In the genomic region with DNA sequence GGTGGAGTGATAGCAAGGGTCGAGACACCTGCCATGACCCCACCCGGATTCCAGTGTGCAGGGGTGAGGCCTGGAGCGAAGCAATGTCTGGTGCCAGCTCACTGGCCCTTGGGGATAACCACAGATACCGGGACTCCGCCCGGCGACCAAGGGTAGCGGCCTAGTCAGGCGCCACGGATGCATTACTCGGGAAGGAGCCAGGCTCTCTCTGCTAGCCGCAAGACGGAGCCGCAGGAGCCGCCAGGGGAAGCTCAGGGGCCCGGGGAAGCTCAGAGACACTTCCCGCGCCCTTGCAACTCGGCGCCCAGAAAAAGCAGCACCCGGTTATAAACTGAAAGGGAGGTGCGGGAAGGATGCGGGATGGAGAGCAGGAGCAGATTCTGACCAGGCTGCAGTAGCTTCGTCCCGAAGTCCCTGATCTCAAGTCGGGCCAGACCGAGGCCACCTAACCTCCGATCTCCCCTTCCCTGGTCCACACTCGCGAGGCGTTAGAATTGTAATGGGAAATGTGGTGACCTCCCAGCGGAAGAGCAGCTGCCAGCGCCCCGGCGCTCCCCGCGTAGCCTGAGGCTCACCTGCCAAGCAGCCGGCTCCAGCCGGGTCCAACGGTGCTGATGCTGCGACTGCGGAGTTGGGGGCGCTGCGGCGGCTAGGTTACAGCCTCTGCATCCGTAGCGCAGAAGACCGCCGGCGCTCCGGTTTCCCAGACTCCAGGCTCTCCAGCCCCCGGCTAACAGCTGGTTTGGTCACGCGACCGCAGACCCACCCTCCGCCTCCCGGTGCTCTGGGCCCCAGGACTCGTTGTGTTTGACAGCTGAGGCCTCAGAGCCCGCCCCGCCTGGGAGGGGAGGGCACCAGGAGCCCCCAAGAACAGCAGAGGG, we compare ENCODE assay signal across 8 mouse cellular contexts. TPM values are rescaled to one million over a fixed set of nuclear protein-coding genes. Genes with fewer than 3 reads are reported as not detected.
DNase-seq lines count a peak whose midpoint lies in the region; ATAC-seq and TF ChIP-seq lines count a peak whose summit lies in the region.

A gene (minus strand): TSS at position 825 of the 881 bp plus-strand sequence.

- peaks cover 65% of the 10 kb centered on the region for H3K4me1 ChIP-seq in hindbrain, embryonic 12.5 days
- no peaks in the 10 kb centered on the region for H3K4me1 ChIP-seq in lung, postnatal 0 days (ENCODE audit: insufficient read depth, low read depth, low read length)

- H3K27me3 ChIP-seq in hindbrain, embryonic 12.5 days, result no peaks in the 10 kb centered on the region
- no peaks in the 10 kb centered on the region for H3K27me3 ChIP-seq in lung, postnatal 0 days (replicated peaks; ENCODE audit: insufficient read depth, low read length)

- peak; percentile 88 for ATAC-seq in hindbrain, embryonic 12.5 days (ENCODE audit: low FRiP score)
- ATAC-seq in lung, postnatal 0 days, result peak; percentile 59

- DNase-seq in adrenal gland, adult 18-20 months (ENCODE audit: low spot score in 2 of 2), result peak; percentile 60 to 63
- DNase-seq in cerebellum, postnatal 25 days, result peak; percentile 83 to 84
- DNase-seq in frontal cortex, postnatal 36 days (ENCODE audit: low spot score in 2 of 2), result peak; percentile 82 to 86
- peak; percentile 76 to 78 for DNase-seq in layer of hippocampus, postnatal 36 days
- DNase-seq in lung, postnatal 0 days (ENCODE audit: low spot score), result peak; percentile 41
- DNase-seq in right cerebral cortex, adult 18-20 months, result peak; percentile 87
- no peak for DNase-seq in adipocyte (ENCODE audit: low spot score)

- WGBS in hindbrain, embryonic 12.5 days, result under 1% methylated on average over 60 of the region's 60 CpGs
- 2% methylated on average over 57 of the region's 60 CpGs for WGBS in lung, postnatal 0 days

- H3K9me3 ChIP-seq in hindbrain, embryonic 12.5 days (replicated peaks), result no peaks in the 10 kb centered on the region
- H3K9me3 ChIP-seq in lung, postnatal 0 days (ENCODE audit: low read length), result no peaks in the 10 kb centered on the region

- no peaks in the 10 kb centered on the region for H3K36me3 ChIP-seq in hindbrain, embryonic 12.5 days
- no peaks in the 10 kb centered on the region for H3K36me3 ChIP-seq in lung, postnatal 0 days (ENCODE audit: insufficient read depth, low read length)

- peak within 1 kb of the TSS; percentile 64 for H3K4me2 ChIP-seq in hindbrain, embryonic 12.5 days (replicated peaks)
- peak within 1 kb of the TSS; percentile 74 for H3K4me2 ChIP-seq in lung, postnatal 0 days (replicated peaks; ENCODE audit: low read depth, low read length)

- H3K9ac ChIP-seq in hindbrain, embryonic 12.5 days, result peak within 1 kb of the TSS; percentile 73
- H3K9ac ChIP-seq in lung, postnatal 0 days (replicated peaks; ENCODE audit: low read depth), result no peak within 1 kb of the TSS

- no peak for TF ChIP-seq CTCF in lung, postnatal 0 days (IDR thresholded peaks at IDR 0.05)

- TF ChIP-seq EP300 in lung, postnatal 0 days (IDR thresholded peaks at IDR 0.05), result no peak

- peak within 1 kb of the TSS; percentile 92 for H3K27ac ChIP-seq in hindbrain, embryonic 12.5 days
- H3K27ac ChIP-seq in lung, postnatal 0 days (ENCODE audit: low read length), result no peak within 1 kb of the TSS

- H3K4me3 ChIP-seq in hindbrain, embryonic 12.5 days, result peak within 1 kb of the TSS; percentile 50
- H3K4me3 ChIP-seq in lung, postnatal 0 days (ENCODE audit: low read depth, low read length), result peak within 1 kb of the TSS; percentile 37

RNA-seq across cellular contexts. Expression of the gene that starts here (rescaled TPM):
- 10 to 100 TPM; 25.1 to 31.1 TPM for total RNA-seq in adrenal gland, adult 18-20 months (2021)
- polyA plus RNA-seq in hindbrain, embryonic 12.5 days (2016; fragmentation: Nextera tagmentation; extraction: Ambion mirVana), result 79.3 and 89.4 TPM in 2 replicates
- 10 to 100 TPM; 94.4 to 96.4 TPM for total RNA-seq in layer of hippocampus, postnatal 36 days (2021)
- polyA plus RNA-seq in lung, postnatal 0 days (2015; fragmentation: Nextera tagmentation; extraction: Ambion mirVana), result 2.8 TPM in 2 replicates

Comparison
In these comparisons a context has a peak if more than half of its experiments do, and no peak if none do; other contexts are left out.
1. RNA of the gene that starts here (polyA plus RNA-seq): 79.3 to 89.4 TPM in hindbrain, embryonic 12.5 days; 2.8 TPM in lung, postnatal 0 days; every median in the first group is over 10 times any median in the second.